Mouse (Mus musculus) v-Abl transformed pro-B cells (cell line): Measurements from ENCODE around the gene Myh9.

ENCODE experiments used
- in situ Hi-C, 2 experiments: fragments of 400-800 bp; cut with MboI; formaldehyde crosslinking; loops; one replicate each; pipeline ENCODE4 v1.15.1; 2025; ENCODE audit not compliant: unreplicated experiment in 2 of 2

The Myh9 gene

DNA sequence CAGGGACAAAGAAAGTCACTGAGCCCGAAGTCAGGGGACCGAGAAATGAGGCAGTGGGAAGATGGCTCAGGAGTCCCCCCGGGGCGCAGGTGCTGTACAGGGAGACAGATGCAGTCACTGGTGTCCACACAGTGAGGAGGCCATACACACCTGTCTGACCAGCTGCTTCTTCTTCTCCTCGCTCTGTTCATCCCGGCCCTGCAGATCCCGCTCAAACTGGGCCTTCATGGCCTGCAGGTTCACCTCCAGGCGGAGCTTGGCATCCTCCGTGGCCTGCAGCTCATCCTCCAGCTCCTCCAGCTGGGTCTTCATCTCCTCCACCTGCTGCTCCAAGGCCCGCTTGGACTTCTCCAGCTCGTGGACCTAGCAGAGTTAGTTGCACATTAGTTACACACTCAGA lies 75.0 kb downstream of the Myh9 start:
- in situ Hi-C loops = loop anchor here in 1 of 2 experiments (25.0 kb wide), 1 partner anchor 395 kb away; the partner anchor contains the start of gene Ift27

DNA sequence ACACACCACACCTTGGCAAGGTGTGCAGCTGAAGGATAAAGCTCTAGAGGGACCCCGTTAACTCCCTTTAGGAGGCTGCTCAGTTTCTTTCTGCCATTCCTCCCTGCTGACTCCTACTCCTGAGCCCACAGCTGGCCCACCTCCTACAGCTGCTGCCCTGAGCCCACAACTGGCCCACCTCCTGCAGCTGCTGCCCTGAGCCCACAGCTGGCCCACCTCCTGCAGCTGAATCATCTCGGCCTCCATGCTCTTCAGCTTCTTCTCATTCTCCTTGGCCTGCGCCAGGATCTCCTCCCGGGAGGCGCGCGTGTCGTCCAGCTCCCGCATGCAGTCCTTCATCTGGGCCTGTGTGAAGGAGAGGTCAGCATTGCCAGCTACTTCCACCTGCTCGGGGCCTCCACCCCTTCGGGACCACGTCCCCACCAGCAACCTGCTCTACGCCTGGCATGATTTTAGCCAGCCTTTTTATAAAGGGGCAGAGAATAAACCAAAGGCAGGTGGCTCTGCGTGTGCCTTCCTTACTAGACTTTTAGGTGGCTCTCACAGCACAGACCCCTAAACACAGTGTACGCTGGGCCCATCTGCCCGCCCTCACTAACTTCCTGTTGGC lies 76.4 kb downstream of the Myh9 start:
- in situ Hi-C loops = loop anchor here in 1 of 2 experiments (25.0 kb wide), 1 partner anchor 397 kb away; the partner anchor contains the start of gene Ift27

- in situ Hi-C loops = loop anchor here in 1 of 2 experiments (25.0 kb wide), 1 partner anchor 398 kb away; the partner anchor contains the start of gene Ift27
Measured at GRCm38 (mm10) chr15:77764391-77765006, 77.5 kb downstream of the Myh9 start.

- in situ Hi-C loops = loop anchor here in 1 of 2 experiments (25.0 kb wide), 1 partner anchor 399 kb away; the partner anchor contains the start of gene Ift27
Measured at GRCm38 (mm10) chr15:77763702-77764101, 78.3 kb downstream of the Myh9 start.

DNA sequence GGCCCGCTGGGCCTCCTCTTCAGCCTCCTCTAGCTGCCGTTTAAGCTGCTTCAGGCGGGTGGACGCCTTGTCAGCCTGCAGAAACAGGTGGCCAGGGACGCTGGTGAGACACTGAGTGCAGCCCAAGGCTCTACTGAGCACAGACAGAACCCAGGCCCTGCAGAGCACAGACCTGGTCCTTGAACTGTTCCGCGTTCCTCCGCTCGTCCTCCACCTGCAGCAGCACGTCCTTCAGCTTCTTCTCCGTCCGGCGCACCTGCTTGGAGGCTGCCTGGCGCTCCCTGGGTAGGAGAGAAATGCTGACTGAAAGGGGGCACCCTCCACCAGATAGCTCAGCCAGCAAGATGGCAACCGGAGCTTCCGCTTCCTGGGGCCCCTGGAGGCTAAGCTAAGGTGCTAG lies 78.9 kb downstream of the Myh9 start:
- in situ Hi-C loops = loop anchor here in 1 of 2 experiments (25.0 kb wide), 1 partner anchor 399 kb away; the partner anchor contains the start of gene Ift27

- in situ Hi-C loops = loop anchor here in 1 of 2 experiments (25.0 kb wide), 1 partner anchor 401 kb away; the partner anchor contains the start of gene Ift27
Measured at GRCm38 (mm10) chr15:77761561-77762380, 80.2 kb downstream of the Myh9 start.

DNA sequence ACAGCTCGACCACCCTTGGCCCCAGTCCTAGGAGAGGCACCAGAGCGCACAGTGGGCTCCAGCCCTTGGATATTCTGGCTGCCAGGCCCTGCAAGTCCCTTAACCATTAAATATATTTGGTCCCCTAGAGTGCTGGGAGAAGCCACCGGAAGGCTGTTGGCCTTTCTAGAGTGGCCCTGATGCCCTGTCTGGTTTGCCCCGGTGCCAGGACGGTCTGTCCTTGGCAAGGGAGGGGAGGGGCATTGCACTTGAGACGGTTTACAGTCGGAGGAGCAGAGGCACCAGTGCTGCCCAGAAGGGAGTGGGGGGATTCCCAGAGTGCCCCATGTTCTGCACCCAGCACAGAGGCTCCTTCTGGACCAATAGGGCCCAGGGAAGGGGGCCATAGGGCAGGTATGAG lies 80.9 kb downstream of the Myh9 start:
- in situ Hi-C loops = loop anchor here in 1 of 2 experiments (25.0 kb wide), 1 partner anchor 401 kb away; the partner anchor contains the start of gene Ift27

DNA sequence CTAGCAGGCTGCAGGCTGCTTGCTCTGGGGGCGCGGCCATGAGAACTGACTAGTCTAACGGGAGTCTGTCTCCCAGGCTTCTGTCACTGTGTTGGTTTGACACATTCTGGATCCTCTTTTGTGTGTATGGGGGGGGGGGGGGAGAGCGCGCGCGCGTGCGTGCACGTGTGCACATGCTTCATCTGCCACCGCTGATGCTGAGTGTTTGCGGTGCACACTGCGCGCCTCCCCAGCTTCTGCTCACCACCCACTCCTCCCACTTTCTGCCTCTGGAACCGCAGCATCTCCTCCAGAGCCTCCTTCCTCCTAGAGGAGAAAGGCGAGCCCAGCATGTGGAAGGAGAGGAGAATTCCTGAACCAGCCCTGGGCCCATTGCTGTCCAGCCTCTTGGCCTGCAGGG lies 81.9 kb downstream of the Myh9 start:
- in situ Hi-C loops = loop anchor here in 1 of 2 experiments (25.0 kb wide), 1 partner anchor 402 kb away; the partner anchor contains the start of gene Ift27

GRCm38 (mm10) chr15:77757586-77758226 lies 84.3 kb downstream of the Myh9 start:
- in situ Hi-C loops = loop anchor here in 1 of 2 experiments (25.0 kb wide), 1 partner anchor 405 kb away; the partner anchor contains the start of gene Ift27

DNA sequence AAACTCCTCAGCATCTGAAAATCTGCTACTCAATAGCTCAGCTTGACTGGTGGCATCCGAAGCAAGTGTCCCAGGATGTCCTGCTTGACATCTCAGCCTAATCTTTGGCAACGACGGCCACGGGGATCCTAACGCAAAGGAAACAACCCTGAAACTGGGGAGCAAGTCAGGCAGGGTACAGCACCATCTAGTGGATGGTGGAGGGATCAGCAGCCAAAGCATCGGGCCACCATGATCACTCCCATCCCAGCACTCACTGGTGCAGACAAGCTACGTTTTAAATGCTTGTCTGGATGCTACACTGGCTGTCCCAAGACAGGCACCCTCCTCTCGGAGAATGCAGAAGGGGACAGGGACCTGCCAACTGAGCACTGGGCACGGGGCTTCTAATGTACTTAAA lies 85.1 kb downstream of the Myh9 start, which contains the start of gene Apol8:
Gene Apol8, minus strand, starts transcription at position 156 of the 400 bp plus-strand sequence.
- in situ Hi-C loops = loop anchor here in 1 of 2 experiments (25.0 kb wide), 1 partner anchor 405 kb away; the partner anchor contains the start of gene Ift27

GRCm38 (mm10) chr15:77756081-77756480 lies 85.9 kb downstream of the Myh9 start:
- in situ Hi-C loops = loop anchor here in 1 of 2 experiments (25.0 kb wide), 1 partner anchor 406 kb away; the partner anchor contains the start of gene Ift27

- in situ Hi-C loops = loop anchor here in 1 of 2 experiments (25.0 kb wide), 1 partner anchor 407 kb away; the partner anchor contains the start of gene Ift27
Measured at GRCm38 (mm10) chr15:77755132-77755531, 86.8 kb downstream of the Myh9 start.

GRCm38 (mm10) chr15:77752443-77752842 lies 89.5 kb downstream of the Myh9 start:
- in situ Hi-C loops = loop anchor here in 1 of 2 experiments (25.0 kb wide), 1 partner anchor 410 kb away; the partner anchor contains the start of gene Ift27

GRCm38 (mm10) chr15:77750461-77750860 lies 91.5 kb downstream of the Myh9 start:
- in situ Hi-C loops = loop anchor here in 1 of 2 experiments (25.0 kb wide), 1 partner anchor 412 kb away; the partner anchor contains the start of gene Ift27

DNA sequence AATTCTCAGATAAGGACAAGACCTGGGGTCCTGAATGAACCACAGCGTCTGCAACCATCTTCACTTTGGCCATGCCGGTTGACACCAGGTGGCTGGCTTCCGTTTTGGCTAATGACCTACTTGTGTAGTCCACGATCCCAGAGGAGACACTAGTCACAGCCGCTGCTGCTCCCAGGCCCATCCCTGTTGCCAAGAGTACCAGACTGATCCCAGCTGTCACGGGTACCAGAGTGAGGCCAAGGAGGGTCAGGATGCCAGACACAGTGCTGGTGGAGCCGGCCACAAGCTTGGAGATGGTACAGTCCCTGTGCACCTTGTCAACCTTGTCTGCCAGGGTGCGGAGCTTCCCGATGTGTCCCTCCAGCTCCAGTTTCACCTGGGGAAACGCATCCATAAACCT lies 92.3 kb downstream of the Myh9 start:
- in situ Hi-C loops = loop anchor here in 1 of 2 experiments (25.0 kb wide), 1 partner anchor 413 kb away; the partner anchor contains the start of gene Ift27

DNA sequence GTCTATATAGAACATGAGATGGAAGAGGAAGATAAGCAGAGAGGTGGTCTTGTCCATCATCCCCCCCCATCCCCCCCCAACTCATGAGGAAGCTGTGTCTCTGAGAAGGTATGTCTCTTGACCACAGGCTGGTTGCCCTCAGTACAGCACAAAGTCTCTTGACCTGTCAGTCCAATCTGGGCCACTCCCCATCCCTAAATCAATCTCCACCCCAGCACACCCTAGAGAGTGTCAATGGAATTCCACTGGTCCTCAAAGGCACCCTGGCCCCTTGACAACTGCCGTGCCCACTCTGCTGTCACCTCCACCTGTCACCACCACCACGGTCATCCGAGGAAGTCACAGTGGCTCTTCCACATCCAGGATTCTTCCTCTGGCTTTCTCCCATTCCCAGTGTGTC lies 93.6 kb downstream of the Myh9 start:
- in situ Hi-C loops = no loop called here

- in situ Hi-C loops = no loop called here
Measured at GRCm38 (mm10) chr15:77746326-77746725, 95.6 kb downstream of the Myh9 start.

DNA sequence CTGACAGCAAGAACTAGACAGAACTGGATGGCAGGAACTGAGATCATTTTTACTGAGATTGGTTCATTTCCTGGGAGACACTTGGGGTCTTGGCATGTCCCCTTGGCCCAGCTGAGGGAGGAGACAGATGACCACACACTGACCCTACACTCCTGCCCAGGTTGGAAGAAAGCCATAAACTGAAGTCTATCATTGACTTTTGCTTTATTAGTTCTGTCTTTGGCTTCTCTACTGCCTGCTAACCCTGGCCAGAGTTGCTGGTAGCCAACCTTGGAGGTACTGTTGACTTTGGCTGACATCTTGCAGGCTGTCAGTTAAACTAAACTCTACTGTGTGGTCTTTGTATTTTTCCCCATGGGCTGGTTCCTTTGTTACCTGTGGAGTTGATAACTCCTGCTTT lies 96.9 kb downstream of the Myh9 start:
- in situ Hi-C loops = no loop called here

DNA sequence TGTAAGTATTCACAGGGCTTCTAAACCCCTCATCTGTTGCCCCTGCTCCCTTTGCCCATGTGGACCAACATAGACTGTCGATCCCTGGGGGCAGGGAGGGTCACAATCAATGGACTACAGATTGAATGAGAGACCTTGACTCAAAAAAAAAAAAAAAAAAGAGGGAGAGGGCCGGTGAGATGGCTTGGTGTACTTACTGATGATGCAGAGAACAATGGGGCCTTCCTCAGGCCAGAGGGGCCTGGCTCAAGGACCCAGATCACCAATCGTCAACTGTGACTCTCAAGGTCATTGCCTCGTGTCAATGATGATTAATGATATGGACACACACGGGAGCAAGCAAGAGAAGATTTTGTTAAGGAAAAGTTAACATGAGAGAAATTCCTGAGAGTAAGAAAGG lies 97.3 kb downstream of the Myh9 start:
- in situ Hi-C loops = no loop called here
